Mouse (Mus musculus) myocyte (in vitro differentiated cells): ENCODE data around the gene Trim16.

ENCODE experiments used
- CEBPB ChIP-seq: IDR thresholded peaks from 2 replicates; pipeline ENCODE4 v1.6.1; 2011; ENCODE audit warnings: mild to moderate bottlenecking, moderate library complexity; ENCODE audit not compliant: poor library complexity, insufficient read depth, severe bottlenecking
- E2F4 ChIP-seq: IDR thresholded peaks from one replicate; pipeline ENCODE4 v1.6.1; 2011; ENCODE audit warnings: mild to moderate bottlenecking, control low read depth, moderate library complexity; ENCODE audit not compliant: insufficient read depth
- MAX ChIP-seq: IDR thresholded peaks from one replicate; pipeline ENCODE4 v1.6.1; 2011; ENCODE audit warnings: low read depth, mild to moderate bottlenecking, control low read depth
- MYOD1 ChIP-seq, 3 experiments: IDR thresholded peaks; one replicate each; pipeline ENCODE4 v1.6.1; 2011; ENCODE audit warnings: control low read depth in 2 of 3, low read depth in 2 of 3, mild to moderate bottlenecking in 2 of 3, moderate library complexity in 1 of 3; ENCODE audit not compliant: insufficient read length in 2 of 3, control insufficient read depth in 1 of 3
- MYOG ChIP-seq, 3 experiments: IDR thresholded peaks; one replicate each; pipeline ENCODE4 v1.6.1; 2011; ENCODE audit warnings: control low read depth in 2 of 3, low read depth in 2 of 3, mild to moderate bottlenecking in 2 of 3; ENCODE audit not compliant: insufficient read length in 2 of 3, control insufficient read depth in 1 of 3, insufficient read depth in 1 of 3
- POLR2A ChIP-seq: IDR thresholded peaks from one replicate; pipeline ENCODE4 v1.6.1; 2011; ENCODE audit warnings: low read depth, mild to moderate bottlenecking, control low read depth, moderate library complexity; ENCODE audit not compliant: insufficient read length
- POLR2AphosphoS2 ChIP-seq: IDR thresholded peaks from one replicate; pipeline ENCODE4 v1.6.1; 2011; ENCODE audit warnings: low read depth, control low read depth; ENCODE audit not compliant: insufficient read length
- REST ChIP-seq: IDR thresholded peaks from one replicate; pipeline ENCODE4 v1.6.1; 2011; ENCODE audit warnings: mild to moderate bottlenecking, control low read depth, moderate library complexity; ENCODE audit not compliant: insufficient read depth, insufficient read length
- SRF ChIP-seq: IDR thresholded peaks from one replicate; pipeline ENCODE4 v1.6.1; 2011; ENCODE audit warnings: low read depth; ENCODE audit not compliant: control insufficient read depth, insufficient read length
- TCF12 ChIP-seq: IDR thresholded peaks from one replicate; pipeline ENCODE4 v1.6.1; 2011; ENCODE audit warnings: mild to moderate bottlenecking, control low read depth; ENCODE audit not compliant: poor library complexity, insufficient read depth, severe bottlenecking
- USF1 ChIP-seq: IDR thresholded peaks from one replicate; pipeline ENCODE4 v1.6.1; 2011; ENCODE audit warnings: low read depth, mild to moderate bottlenecking, control low read depth, moderate library complexity

DNA sequence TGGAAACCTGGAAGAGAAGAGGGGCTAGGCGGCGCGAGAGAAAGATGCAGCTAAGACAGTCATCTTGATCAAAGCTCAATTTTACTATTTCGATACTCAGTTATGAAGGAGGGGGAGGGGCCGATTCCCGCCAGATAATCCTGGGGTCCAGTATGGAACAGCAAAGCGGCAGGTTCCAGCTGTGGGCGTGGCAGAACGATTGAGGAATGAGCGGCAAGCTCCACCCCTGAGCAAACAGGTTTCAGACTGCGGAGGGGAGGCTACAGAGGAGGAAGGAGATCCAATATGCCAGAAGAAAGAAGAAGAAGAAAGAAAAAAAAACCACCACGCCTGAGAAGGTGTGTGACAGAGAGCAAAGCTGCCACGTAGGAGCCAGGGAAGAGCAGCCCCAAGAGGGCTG is 15.9 kb upstream of the Trim16 start:
- TF ChIP-seq POLR2A (no peak), REST (no peak), USF1 (no peak), E2F4 (no peak), MAX (no peak), TCF12 (no peak), MYOD1 (IDR thresholded peaks at IDR 0.05; ENCODE audit: control insufficient read depth in 1 of 3, insufficient read length in 2 of 3, low read depth in 2 of 3) (no peak), POLR2AphosphoS2 (no peak), CEBPB (no peak), MYOG (IDR thresholded peaks at IDR 0.05; ENCODE audit: control insufficient read depth in 1 of 3, insufficient read depth in 1 of 3, insufficient read length in 2 of 3, low read depth in 2 of 3) (no peak), SRF (no peak)
